Mouse (Mus musculus): ENCODE data around the gene Tfr2. TPM values are rescaled to one million over a fixed set of nuclear protein-coding genes. Genes with fewer than 3 reads are reported as not detected.
"Not testable (repeated sequence)": the region's sequence is repeated elsewhere in the genome, so short reads cannot be mapped to it uniquely, and the experiment has no call there.

Gene Tfr2
- total RNA-seq, 2 experiments from 2014 or later: 0.29 to 0.31 TPM

- not testable (repeated sequence) for DNase-seq (ENCODE audit: low spot score in 2 of 2)
Observed at GRCm38 (mm10) chr5:137614921-137615320, 45.3 kb downstream of the Tfr2 start.

GRCm38 (mm10) chr5:137615347-137615746, 45.7 kb downstream of the Tfr2 start:
- no peak for DNase-seq (ENCODE audit: low spot score in 2 of 2)

GRCm38 (mm10) chr5:137623937-137624530, 54.4 kb downstream of the Tfr2 start:
- DNase-seq (ENCODE audit: low spot score in 2 of 2): no peak

GRCm38 (mm10) chr5:137627991-137628390, 58.4 kb downstream of the Tfr2 start:
- no peak for DNase-seq (ENCODE audit: low spot score in 2 of 2)

- peak; percentile 93 to 98 for DNase-seq (ENCODE audit: low spot score in 2 of 2)
Observed at GRCm38 (mm10) chr5:137628498-137629305, 59.1 kb downstream of the Tfr2 start, which contains the start of the genes Fbxo24, Lrch4 and Gm20605. TSS of gene Fbxo24 (minus strand) at chr5:137629002. TSS of gene Lrch4 (plus strand) at chr5:137629121. TSS of gene Gm20605 (plus strand) at chr5:137629175.

GRCm38 (mm10) chr5:137629306-137629721, 59.7 kb downstream of the Tfr2 start:
- DNase-seq (ENCODE audit: low spot score in 2 of 2): peak in 1 of 2 experiments; percentile 42

GRCm38 (mm10) chr5:137629906-137630545, 60.4 kb downstream of the Tfr2 start:
- no peak for DNase-seq (ENCODE audit: low spot score in 2 of 2)

GRCm38 (mm10) chr5:137630602-137631001, 61.0 kb downstream of the Tfr2 start:
- DNase-seq (ENCODE audit: low spot score in 2 of 2): no peak

- no peak for DNase-seq (ENCODE audit: low spot score in 2 of 2)
Observed at GRCm38 (mm10) chr5:137631171-137631570, 61.5 kb downstream of the Tfr2 start.

- DNase-seq (ENCODE audit: low spot score in 2 of 2): no peak
Observed at GRCm38 (mm10) chr5:137631591-137631990, 62.0 kb downstream of the Tfr2 start.

- DNase-seq (ENCODE audit: low spot score in 2 of 2): no peak
Observed at GRCm38 (mm10) chr5:137633397-137634084, 63.9 kb downstream of the Tfr2 start.

Small RNA genes lying within 50 kb of the gene (microRNA-seq; reads per million reads assigned to microRNA genes)
- not detected for gene Mir6418

Other genes starting within 250 kb of the Tfr2 start
- 10 to 100 TPM in 1 of 2 experiments, 1 to 10 TPM in 1; 8.2 to 10.3 TPM for gene Slc12a9, start 236.2 kb upstream of the Tfr2 start, total RNA-seq (2021)
- gene Ephb4, start 219.7 kb upstream of the Tfr2 start, total RNA-seq (2021): 10 to 100 TPM; 56.9 to 57.6 TPM
- gene Zan, start 92.8 kb upstream of the Tfr2 start, total RNA-seq (2021): under 1 TPM; 0.18 to 0.56 TPM
- gene Pop7, start 67.3 kb upstream of the Tfr2 start, total RNA-seq (2021): 10 to 100 TPM; 19.8 to 22.6 TPM
- 10 to 100 TPM; 27.5 to 30.7 TPM for gene Gigyf1, start 51.3 kb upstream of the Tfr2 start, total RNA-seq (2021)
- not detected for gene Epo, start 36.6 kb upstream of the Tfr2 start, total RNA-seq (2021)
- 100 to 1,000 TPM; 483 to 529 TPM for gene Gnb2, start 36.3 kb upstream of the Tfr2 start, total RNA-seq (2021)
- not detected for gene Actl6b, start 16.3 kb upstream of the Tfr2 start, total RNA-seq (2021)
- 10 to 100 TPM; 31.1 to 35.3 TPM for gene Mospd3, start 31.2 kb downstream of the Tfr2 start, total RNA-seq (2021)
- 100 to 1,000 TPM; 362 to 399 TPM for gene Pcolce, start 43.9 kb downstream of the Tfr2 start, total RNA-seq (2021)
- under 1 TPM; 0.74 to 0.80 TPM for gene Fbxo24, start 59.2 kb downstream of the Tfr2 start, total RNA-seq (2021)
- 10 to 100 TPM; 19.2 to 23.0 TPM for gene Lrch4, start 59.3 kb downstream of the Tfr2 start, total RNA-seq (2021)
- 10 to 100 TPM in 1 of 2 experiments, 1 to 10 TPM in 1; 8.6 to 11.0 TPM for gene Gm20605, start 59.3 kb downstream of the Tfr2 start, total RNA-seq (2021)
- 1 to 10 TPM; 3.2 to 3.8 TPM for gene Sap25, start 71.5 kb downstream of the Tfr2 start, total RNA-seq (2021)
- 1 to 10 TPM in 1 of 2 experiments, under 1 TPM in 1; 0.59 to 1.2 TPM for gene Irs3, start 75.9 kb downstream of the Tfr2 start, total RNA-seq (2021)
- gene Agfg2, start 114.9 kb downstream of the Tfr2 start, total RNA-seq (2021): 1 to 10 TPM; 7.8 to 7.9 TPM
- gene Nyap1, start 171.8 kb downstream of the Tfr2 start, total RNA-seq (2021): 1 to 10 TPM in 1 of 2 experiments, under 1 TPM in 1; 0.73 to 1.2 TPM
- 100 to 1,000 TPM; 162 to 187 TPM for gene Tsc22d4, start 175.9 kb downstream of the Tfr2 start, total RNA-seq (2021)
- gene Ppp1r35, start 209.0 kb downstream of the Tfr2 start, total RNA-seq (2021): 10 to 100 TPM; 14.5 to 15.8 TPM
- gene Mepce, start 217.8 kb downstream of the Tfr2 start, total RNA-seq (2021): 10 to 100 TPM; 25.0 to 34.2 TPM
- 1 to 10 TPM; 4.3 to 5.6 TPM for gene Zcwpw1, start 218.0 kb downstream of the Tfr2 start, total RNA-seq (2021)

Data from gastrocnemius, postnatal 4 days (tissue).